Mouse (Mus musculus) heart, embryonic 10.5 days (tissue): ENCODE results near the gene Prc1. TPM values are rescaled to one million over a fixed set of nuclear protein-coding genes. Genes with fewer than 3 reads are reported as not detected.

Experiments
- polyA plus RNA-seq: library from polyadenylated mRNA; unstranded; fragments of >200 nt; fragmentation: Nextera tagmentation; extraction: Ambion mirVana; gene quantifications from 2 replicates; pipeline ENCODE4 v1.2.1, GENCODE M21; 2016

The Prc1 gene
- polyA plus RNA-seq, 1 experiment from 2014 or later: 163 TPM

Other genes starting within 250 kb of the Prc1 start
- gene Idh2, start 179.1 kb upstream of the Prc1 start, polyA plus RNA-seq: 830 and 1,266 TPM in 2 replicates
- 7.8 and 8.9 TPM in 2 replicates for gene Sema4b, start 107.6 kb upstream of the Prc1 start, polyA plus RNA-seq
- 61.9 and 74.9 TPM in 2 replicates for gene Cib1, start 61.6 kb upstream of the Prc1 start, polyA plus RNA-seq
- 5.2 and 5.8 TPM in 2 replicates for gene Gdpgp1, start 61.6 kb upstream of the Prc1 start, polyA plus RNA-seq
- gene Ttll13, start 48.1 kb upstream of the Prc1 start, polyA plus RNA-seq: 0.54 and 0.84 TPM in 2 replicates
- gene Ngrn, start 33.2 kb upstream of the Prc1 start, polyA plus RNA-seq: 45.7 and 47.2 TPM in 2 replicates
- gene Vps33b, start 24.8 kb upstream of the Prc1 start, polyA plus RNA-seq: 14.5 and 15.3 TPM in 2 replicates
- gene Rccd1, start 30.0 kb downstream of the Prc1 start, polyA plus RNA-seq: 9.8 and 10.3 TPM in 2 replicates
- gene Unc45a, start 46.6 kb downstream of the Prc1 start, polyA plus RNA-seq: 24.3 and 34.2 TPM in 2 replicates
- 18.3 and 18.4 TPM in 2 replicates for gene Hddc3, start 48.7 kb downstream of the Prc1 start, polyA plus RNA-seq
- 20.0 and 20.9 TPM in 2 replicates for gene Man2a2, start 76.9 kb downstream of the Prc1 start, polyA plus RNA-seq
- gene Fes, start 93.5 kb downstream of the Prc1 start, polyA plus RNA-seq: 9.7 and 11.7 TPM in 2 replicates
- gene Furin, start 111.0 kb downstream of the Prc1 start, polyA plus RNA-seq: 18.1 and 20.7 TPM in 2 replicates
- 32.3 and 35.6 TPM in 2 replicates for gene Blm, start 240.7 kb downstream of the Prc1 start, polyA plus RNA-seq